Mouse (Mus musculus): Measurements from ENCODE around the gene Cdc14b. TPM values are rescaled to one million over a fixed set of nuclear protein-coding genes. Genes with fewer than 3 reads are reported as not detected.
A peak's percentile ranks its signal among the peaks of the same experiment; 100 is the strongest.

The Cdc14b gene
- polyA plus RNA-seq, 1 experiment from 2014 or later, result 11.8 TPM

DNA sequence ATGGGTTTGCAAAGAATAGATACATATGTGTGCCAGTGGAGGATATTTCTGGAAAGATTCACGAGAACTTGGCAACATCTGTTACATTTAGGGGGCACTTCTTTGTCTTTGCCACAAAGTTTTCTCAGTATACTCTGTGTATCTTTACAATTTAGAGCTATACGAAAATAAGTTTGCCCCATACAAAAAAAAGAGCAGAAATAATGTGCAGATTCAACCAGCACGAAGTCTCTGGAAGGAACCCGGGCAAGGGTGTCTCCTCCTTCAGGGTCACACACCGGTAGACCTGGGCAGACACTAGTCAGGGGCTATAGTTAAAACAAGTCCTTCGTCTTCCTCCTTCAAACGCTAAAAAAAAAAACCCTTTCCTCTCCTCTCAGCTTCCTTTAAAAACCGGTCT lies 1.7 kb downstream of the Cdc14b start:
- Histone ChIP-seq H3K9ac (ENCODE audit: low read length) (no peak overlapping the region), H3K27me3 (ENCODE audit: control insufficient read depth, insufficient read depth, low read length) (no peaks in the 10 kb centered on the region), H3K27ac (replicated peaks) (no peak overlapping the region), H3K9me3 (ENCODE audit: control insufficient read depth, low read length) (no peaks in the 10 kb centered on the region), H3K4me2 (replicated peaks; ENCODE audit: low read depth) (peak overlapping the region; percentile 100; the same call in 1 of the 2 replicates), H3K4me3 (ENCODE audit: low read depth, low read length) (peak overlapping the region; percentile 68; the same call in 1 of the 2 replicates), H3K36me3 (ENCODE audit: control insufficient read depth, insufficient read depth, low read length) (no peaks in the 10 kb centered on the region), H3K4me1 (replicated peaks; ENCODE audit: control insufficient read depth, insufficient read depth) (0 out of 2 replicates have a peak, but pooled peaks cover 4% of the 10 kb centered on the region)
- ATAC-seq (ENCODE audit: low FRiP score, low TSS enrichment), result no peak
- DNase-seq (ENCODE audit: low spot score), result no peak
- WGBS, result 38% methylated on average over 8 of the region's 8 CpGs
- TF ChIP-seq EP300 (optimal IDR thresholded peaks at IDR 0.05) (no peak), CTCF (IDR thresholded peaks at IDR 0.05; ENCODE audit: low read depth) (no peak)

- Histone ChIP-seq H3K27me3 (ENCODE audit: control insufficient read depth, insufficient read depth, low read length) (no peaks in the 10 kb centered on the region), H3K36me3 (ENCODE audit: control insufficient read depth, insufficient read depth, low read length) (no peaks in the 10 kb centered on the region), H3K4me3 (ENCODE audit: low read depth, low read length) (no peak overlapping the region), H3K9me3 (ENCODE audit: control insufficient read depth, low read length) (no peaks in the 10 kb centered on the region), H3K4me2 (replicated peaks; ENCODE audit: low read depth) (no peak overlapping the region), H3K4me1 (replicated peaks; ENCODE audit: control insufficient read depth, insufficient read depth) (no peaks in the 10 kb centered on the region), H3K27ac (replicated peaks) (no peak overlapping the region), H3K9ac (ENCODE audit: low read length) (no peak overlapping the region)
- WGBS, result 62% methylated on average over 4 of the region's 4 CpGs
- no peak for DNase-seq (ENCODE audit: low spot score)
- no peak for ATAC-seq (ENCODE audit: low FRiP score, low TSS enrichment)
- TF ChIP-seq EP300 (optimal IDR thresholded peaks at IDR 0.05) (no peak), CTCF (IDR thresholded peaks at IDR 0.05; ENCODE audit: low read depth) (no peak)
Observed at GRCm38 (mm10) chr13:64268384-64268783, 6.7 kb downstream of the Cdc14b start.

GRCm38 (mm10) chr13:64267151-64267550 lies 7.9 kb downstream of the Cdc14b start:
- WGBS, result 26% methylated on average over 9 of the region's 9 CpGs
- TF ChIP-seq CTCF (IDR thresholded peaks at IDR 0.05; ENCODE audit: low read depth) (no peak), EP300 (optimal IDR thresholded peaks at IDR 0.05) (no peak)
- Histone ChIP-seq H3K4me2 (replicated peaks; ENCODE audit: low read depth) (no peak overlapping the region), H3K9me3 (ENCODE audit: control insufficient read depth, low read length) (no peaks in the 10 kb centered on the region), H3K27ac (replicated peaks) (no peak overlapping the region), H3K4me3 (ENCODE audit: low read depth, low read length) (no peak overlapping the region), H3K27me3 (ENCODE audit: control insufficient read depth, insufficient read depth, low read length) (no peaks in the 10 kb centered on the region), H3K4me1 (replicated peaks; ENCODE audit: control insufficient read depth, insufficient read depth) (no peaks in the 10 kb centered on the region), H3K36me3 (ENCODE audit: control insufficient read depth, insufficient read depth, low read length) (no peaks in the 10 kb centered on the region), H3K9ac (ENCODE audit: low read length) (no peak overlapping the region)
- DNase-seq (ENCODE audit: low spot score) (no peak), ATAC-seq (ENCODE audit: low FRiP score, low TSS enrichment) (no peak)

DNA sequence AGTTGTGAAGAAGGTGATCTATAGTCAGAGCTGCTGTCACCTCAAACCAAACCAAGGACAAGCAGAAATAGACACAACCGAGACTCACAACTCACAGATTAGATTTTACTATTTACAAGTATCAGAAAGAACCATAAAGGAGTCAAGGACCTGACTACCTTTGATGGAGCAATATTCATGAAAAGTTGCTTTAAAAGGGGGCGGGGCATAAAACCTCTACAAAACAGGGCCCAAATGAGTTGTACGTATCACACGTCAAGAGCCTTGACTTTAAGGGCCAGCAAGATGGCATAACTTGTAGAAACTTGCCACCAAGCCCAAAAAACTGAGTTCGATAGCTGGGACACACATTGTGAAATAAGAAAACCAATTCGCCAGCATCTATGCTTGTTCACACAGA lies 10.5 kb downstream of the Cdc14b start:
- Histone ChIP-seq H3K4me1 (replicated peaks; ENCODE audit: control insufficient read depth, insufficient read depth) (no peaks in the 10 kb centered on the region), H3K4me3 (ENCODE audit: low read depth, low read length) (no peak overlapping the region), H3K4me2 (replicated peaks; ENCODE audit: low read depth) (no peak overlapping the region), H3K27me3 (ENCODE audit: control insufficient read depth, insufficient read depth, low read length) (no peaks in the 10 kb centered on the region), H3K27ac (replicated peaks) (no peak overlapping the region), H3K9ac (ENCODE audit: low read length) (no peak overlapping the region), H3K9me3 (ENCODE audit: control insufficient read depth, low read length) (no peaks in the 10 kb centered on the region), H3K36me3 (ENCODE audit: control insufficient read depth, insufficient read depth, low read length) (no peaks in the 10 kb centered on the region)
- TF ChIP-seq CTCF (IDR thresholded peaks at IDR 0.05; ENCODE audit: low read depth) (no peak), EP300 (optimal IDR thresholded peaks at IDR 0.05) (no peak)
- no peak for ATAC-seq (ENCODE audit: low FRiP score, low TSS enrichment)
- no peak for DNase-seq (ENCODE audit: low spot score)
- 79% methylated on average over 6 of the region's 6 CpGs for WGBS

- ATAC-seq (ENCODE audit: low FRiP score, low TSS enrichment) (no peak), DNase-seq (ENCODE audit: low spot score) (no peak)
- Histone ChIP-seq H3K9ac (ENCODE audit: low read length) (no peak overlapping the region), H3K27ac (replicated peaks) (no peak overlapping the region), H3K27me3 (ENCODE audit: control insufficient read depth, insufficient read depth, low read length) (no peaks in the 10 kb centered on the region), H3K4me1 (replicated peaks; ENCODE audit: control insufficient read depth, insufficient read depth) (no peaks in the 10 kb centered on the region), H3K9me3 (ENCODE audit: control insufficient read depth, low read length) (no peaks in the 10 kb centered on the region), H3K36me3 (ENCODE audit: control insufficient read depth, insufficient read depth, low read length) (no peaks in the 10 kb centered on the region), H3K4me2 (replicated peaks; ENCODE audit: low read depth) (no peak overlapping the region), H3K4me3 (ENCODE audit: low read depth, low read length) (no peak overlapping the region)
- 88% methylated on average over 7 of the region's 7 CpGs for WGBS
- TF ChIP-seq EP300 (optimal IDR thresholded peaks at IDR 0.05) (no peak), CTCF (IDR thresholded peaks at IDR 0.05; ENCODE audit: low read depth) (no peak)
Observed at GRCm38 (mm10) chr13:64259903-64260302, 15.2 kb downstream of the Cdc14b start.

- Histone ChIP-seq H3K27ac (replicated peaks) (no peak overlapping the region; the same call in 1 of the 2 replicates), H3K36me3 (ENCODE audit: control insufficient read depth, insufficient read depth, low read length) (no peaks in the 10 kb centered on the region), H3K4me2 (replicated peaks; ENCODE audit: low read depth) (no peak overlapping the region), H3K27me3 (ENCODE audit: control insufficient read depth, insufficient read depth, low read length) (no peaks in the 10 kb centered on the region), H3K9ac (ENCODE audit: low read length) (no peak overlapping the region), H3K9me3 (ENCODE audit: control insufficient read depth, low read length) (no peaks in the 10 kb centered on the region), H3K4me3 (ENCODE audit: low read depth, low read length) (no peak overlapping the region), H3K4me1 (replicated peaks; ENCODE audit: control insufficient read depth, insufficient read depth) (no peaks in the 10 kb centered on the region)
- no peak for DNase-seq (ENCODE audit: low spot score)
- 62% methylated on average over 4 of the region's 4 CpGs for whole genome bisulfite sequencing
- ATAC-seq (ENCODE audit: low FRiP score, low TSS enrichment), result no peak
- TF ChIP-seq CTCF (IDR thresholded peaks at IDR 0.05; ENCODE audit: low read depth) (no peak), EP300 (optimal IDR thresholded peaks at IDR 0.05) (no peak)
Observed at GRCm38 (mm10) chr13:64258516-64258821, 16.6 kb downstream of the Cdc14b start.
